Comparison of ENCODE assay signal across 8 mouse cellular contexts in the genomic region with DNA sequence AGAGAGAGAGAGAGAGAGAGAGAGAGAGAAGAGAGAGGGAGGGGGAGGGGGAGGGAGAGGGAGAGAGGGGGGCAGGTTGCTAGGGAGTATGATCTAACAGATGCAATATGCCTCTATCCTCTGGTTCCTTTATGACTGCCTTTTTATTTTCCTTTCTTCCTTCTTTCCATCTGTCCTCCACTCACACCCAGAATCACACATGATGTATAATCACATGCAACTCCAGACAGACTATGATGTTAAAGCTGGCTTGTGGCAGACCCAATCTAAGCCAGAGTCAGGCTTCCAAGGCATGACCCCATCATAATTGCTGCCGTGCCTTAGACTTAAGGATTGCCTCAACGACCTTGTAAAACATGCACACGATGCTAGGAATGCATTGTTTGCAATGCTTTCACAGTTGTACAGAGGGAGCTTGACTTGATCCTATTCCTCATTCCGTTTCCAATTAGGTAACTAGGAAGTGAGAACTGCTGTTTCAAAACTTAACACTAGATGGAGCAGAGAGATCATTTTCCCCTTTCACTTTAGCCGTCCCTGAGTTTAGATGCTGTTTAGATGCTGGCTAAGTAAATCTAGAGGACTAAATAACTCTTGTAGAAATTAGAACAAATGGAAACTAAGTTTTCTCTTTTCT. TPM values are rescaled to one million over a fixed set of nuclear protein-coding genes. Genes with fewer than 3 reads are reported as not detected.
DNase-seq lines count a peak whose midpoint lies in the region; ATAC-seq and TF ChIP-seq lines count a peak whose summit lies in the region.

No protein-coding gene starts in this region.

- H3K9ac ChIP-seq in embryonic facial prominence, embryonic 11.5 days (replicated peaks; ENCODE audit: low read length): no peak overlapping the region
- no peak overlapping the region for H3K9ac ChIP-seq in liver, embryonic 14.5 days (replicated peaks)
- no peak overlapping the region for H3K9ac ChIP-seq in liver, embryonic 12.5 days
- no peak overlapping the region for H3K9ac ChIP-seq in forebrain, embryonic 12.5 days

- no peaks in the 10 kb centered on the region for H3K4me1 ChIP-seq in embryonic facial prominence, embryonic 11.5 days (ENCODE audit: control insufficient read depth, insufficient read depth, low read length)
- no peaks in the 10 kb centered on the region for H3K4me1 ChIP-seq in embryonic facial prominence, embryonic 10.5 days
- H3K4me1 ChIP-seq in liver, embryonic 14.5 days (replicated peaks; ENCODE audit: control insufficient read depth in 2 of 2, insufficient read depth in 2 of 2, low read length in 1 of 2): no peaks in the 10 kb centered on the region; a peak in 1 of 4 replicates
- H3K4me1 ChIP-seq in liver, embryonic 12.5 days: no peaks in the 10 kb centered on the region
- 0 out of 2 replicates have a peak, but pooled peaks cover 4% of the 10 kb centered on the region for H3K4me1 ChIP-seq in forebrain, embryonic 12.5 days

- H3K27me3 ChIP-seq in embryonic facial prominence, embryonic 11.5 days (ENCODE audit: control insufficient read depth, insufficient read depth, low read length): no peaks in the 10 kb centered on the region
- H3K27me3 ChIP-seq in embryonic facial prominence, embryonic 10.5 days (replicated peaks; ENCODE audit: low read depth, poor library complexity, severe bottlenecking): no peaks in the 10 kb centered on the region
- H3K27me3 ChIP-seq in liver, embryonic 14.5 days (ENCODE audit: control insufficient read depth, insufficient read depth, low read length): no peaks in the 10 kb centered on the region
- no peaks in the 10 kb centered on the region for H3K27me3 ChIP-seq in liver, embryonic 12.5 days (replicated peaks)
- no peaks in the 10 kb centered on the region for H3K27me3 ChIP-seq in forebrain, embryonic 12.5 days

- 11% methylated on average over 5 of the region's 5 CpGs for WGBS in embryonic facial prominence, embryonic 11.5 days
- WGBS in embryonic facial prominence, embryonic 10.5 days: 9% methylated on average over 5 of the region's 5 CpGs
- WGBS in liver, embryonic 14.5 days (ENCODE audit: insufficient replicate concordance): 7% methylated on average over 5 of the region's 5 CpGs
- WGBS in liver, embryonic 12.5 days (ENCODE audit: insufficient replicate concordance): 19% methylated on average over 5 of the region's 5 CpGs
- WGBS in forebrain, embryonic 12.5 days: 4% methylated on average over 5 of the region's 5 CpGs

- TF ChIP-seq CTCF in liver, embryonic 14.5 days (IDR thresholded peaks at IDR 0.05; ENCODE audit: low read depth): peak; percentile 33; the same call in 1 of the 2 replicates

- no peaks in the 10 kb centered on the region for H3K9me3 ChIP-seq in embryonic facial prominence, embryonic 11.5 days (replicated peaks; ENCODE audit: control insufficient read depth, low read length)
- no peaks in the 10 kb centered on the region for H3K9me3 ChIP-seq in embryonic facial prominence, embryonic 10.5 days
- H3K9me3 ChIP-seq in liver, embryonic 14.5 days (ENCODE audit: control insufficient read depth, low read length): no peaks in the 10 kb centered on the region
- H3K9me3 ChIP-seq in liver, embryonic 12.5 days (replicated peaks): no peaks in the 10 kb centered on the region
- no peaks in the 10 kb centered on the region for H3K9me3 ChIP-seq in forebrain, embryonic 12.5 days

- no peak overlapping the region for H3K4me3 ChIP-seq in embryonic facial prominence, embryonic 11.5 days (ENCODE audit: low read depth, low read length)
- no peak overlapping the region for H3K4me3 ChIP-seq in embryonic facial prominence, embryonic 10.5 days
- H3K4me3 ChIP-seq in liver, embryonic 14.5 days (ENCODE audit: insufficient read depth in 1 of 2, low read depth in 2 of 2, low read length in 2 of 2): no peak overlapping the region
- no peak overlapping the region for H3K4me3 ChIP-seq in liver, embryonic 12.5 days
- H3K4me3 ChIP-seq in forebrain, embryonic 12.5 days (replicated peaks): no peak overlapping the region

- DNase-seq in embryonic facial prominence, embryonic 11.5 days (ENCODE audit: low spot score): peak; percentile 69
- DNase-seq in embryonic facial prominence, embryonic 10.5 days (ENCODE audit: low spot score): no peak
- no peak for DNase-seq in liver, embryonic 14.5 days (ENCODE audit: low read depth in 3 of 3, low spot score in 3 of 3)
- DNase-seq in testis, postnatal 14 days (ENCODE audit: low spot score): no peak
- no peak for DNase-seq in spleen, postnatal 36 days (ENCODE audit: low spot score in 2 of 2)

- ATAC-seq in embryonic facial prominence, embryonic 11.5 days (replicated peaks; ENCODE audit: insufficient number of reproducible peaks, low FRiP score, low TSS enrichment, low read depth): no peak
- ATAC-seq in liver, embryonic 14.5 days (ENCODE audit: insufficient read depth): no peak
- ATAC-seq in liver, embryonic 12.5 days: no peak
- ATAC-seq in forebrain, embryonic 12.5 days (ENCODE audit: low FRiP score): peak; percentile 51; the same call in 1 of the 2 replicates
- peak; percentile 90 for ATAC-seq in megakaryocyte progenitor cell, adult 5-6 weeks (replicated peaks; ENCODE audit: poor library complexity)

- no peak overlapping the region for H3K27ac ChIP-seq in embryonic facial prominence, embryonic 11.5 days (replicated peaks; ENCODE audit: low read depth, low read length)
- H3K27ac ChIP-seq in embryonic facial prominence, embryonic 10.5 days (replicated peaks): no peak overlapping the region
- no peak overlapping the region for H3K27ac ChIP-seq in liver, embryonic 14.5 days
- H3K27ac ChIP-seq in liver, embryonic 12.5 days: no peak overlapping the region
- no peak overlapping the region for H3K27ac ChIP-seq in forebrain, embryonic 12.5 days

- no peak overlapping the region for H3K4me2 ChIP-seq in embryonic facial prominence, embryonic 11.5 days (ENCODE audit: low read depth, low read length)
- H3K4me2 ChIP-seq in liver, embryonic 14.5 days (ENCODE audit: low read depth): no peak overlapping the region
- no peak overlapping the region for H3K4me2 ChIP-seq in liver, embryonic 12.5 days
- H3K4me2 ChIP-seq in forebrain, embryonic 12.5 days: no peak overlapping the region

- no peaks in the 10 kb centered on the region for H3K36me3 ChIP-seq in embryonic facial prominence, embryonic 11.5 days (replicated peaks; ENCODE audit: control insufficient read depth, insufficient read depth, low read depth, low read length)
- H3K36me3 ChIP-seq in embryonic facial prominence, embryonic 10.5 days (replicated peaks): no peaks in the 10 kb centered on the region
- no peaks in the 10 kb centered on the region for H3K36me3 ChIP-seq in liver, embryonic 14.5 days (replicated peaks; ENCODE audit: control insufficient read depth, insufficient read depth, low read depth)
- no peaks in the 10 kb centered on the region for H3K36me3 ChIP-seq in liver, embryonic 12.5 days
- no peaks in the 10 kb centered on the region for H3K36me3 ChIP-seq in forebrain, embryonic 12.5 days (replicated peaks)

- TF ChIP-seq EP300 in liver, embryonic 14.5 days (IDR thresholded peaks at IDR 0.05; ENCODE audit: low read depth): no peak

RNA-seq across cellular contexts. Expression of gene Tlr3, which starts 28.1 kb away (rescaled TPM):
- polyA plus RNA-seq in embryonic facial prominence, embryonic 11.5 days (2014; fragmentation: Nextera tagmentation; extraction: Ambion mirVana): 1.0 and 2.1 TPM in 2 replicates
- polyA plus RNA-seq in embryonic facial prominence, embryonic 10.5 days (2016; fragmentation: Nextera tagmentation; extraction: Ambion mirVana): 0.70 and 0.80 TPM in 2 replicates
- 0.40 and 0.61 TPM in 2 replicates for polyA plus RNA-seq in liver, embryonic 14.5 days (2012; rRNA removed)
- 0.38 and 1.3 TPM in 2 replicates for polyA plus RNA-seq in liver, embryonic 14.5 days (2014; fragmentation: Nextera tagmentation; extraction: Ambion mirVana)
- 0.71 and 0.73 TPM in 2 replicates for polyA plus RNA-seq in liver, embryonic 12.5 days (2016; fragmentation: Nextera tagmentation; extraction: Ambion mirVana)
- 1.1 and 1.6 TPM in 2 replicates for polyA plus RNA-seq in forebrain, embryonic 12.5 days (2016; fragmentation: Nextera tagmentation; extraction: Ambion mirVana)
- 1.2 and 1.9 TPM in 2 replicates for total RNA-seq in megakaryocyte progenitor cell, adult 5-6 weeks (2015)
- total RNA-seq in megakaryocyte progenitor cell, adult 5-6 weeks (2017): 0.24 and 1.6 TPM in 2 replicates

RNA-seq across cellular contexts. Expression of gene Fam149a, which starts 56.9 kb away (rescaled TPM):
- 12.9 and 15.3 TPM in 2 replicates for polyA plus RNA-seq in embryonic facial prominence, embryonic 11.5 days (2014; fragmentation: Nextera tagmentation; extraction: Ambion mirVana)
- polyA plus RNA-seq in embryonic facial prominence, embryonic 10.5 days (2016; fragmentation: Nextera tagmentation; extraction: Ambion mirVana): 13.1 and 13.8 TPM in 2 replicates
- polyA plus RNA-seq in liver, embryonic 14.5 days (2012; rRNA removed): 1.2 and 1.4 TPM in 2 replicates
- polyA plus RNA-seq in liver, embryonic 14.5 days (2014; fragmentation: Nextera tagmentation; extraction: Ambion mirVana): 1.7 and 1.8 TPM in 2 replicates
- 3.0 and 3.2 TPM in 2 replicates for polyA plus RNA-seq in liver, embryonic 12.5 days (2016; fragmentation: Nextera tagmentation; extraction: Ambion mirVana)
- polyA plus RNA-seq in forebrain, embryonic 12.5 days (2016; fragmentation: Nextera tagmentation; extraction: Ambion mirVana): 5.7 and 7.4 TPM in 2 replicates
- 0.17 and 0.32 TPM in 2 replicates for total RNA-seq in megakaryocyte progenitor cell, adult 5-6 weeks (2015)
- total RNA-seq in megakaryocyte progenitor cell, adult 5-6 weeks (2017): 0.04 and 0.07 TPM in 2 replicates

Comparison
In these comparisons a context has a peak if more than half of its experiments do, and no peak if none do; other contexts are left out.
1. ATAC-seq: peak in forebrain, embryonic 12.5 days (single experiment) and megakaryocyte progenitor cell, adult 5-6 weeks (single experiment); none in embryonic facial prominence, embryonic 11.5 days (single experiment), liver, embryonic 14.5 days (single experiment) and liver, embryonic 12.5 days (single experiment).